Mouse (Mus musculus) forebrain, embryonic 11.5 days (tissue): ENCODE results near the gene Syne2. TPM values are rescaled to one million over a fixed set of nuclear protein-coding genes. Genes with fewer than 3 reads are reported as not detected.

Source experiments
- ATAC-seq: fragments of 200-750 bp; cut with Nextera tagmentation; replicated peaks from 2 replicates; pipeline ENCODE4 v1.8.0; 2017; ENCODE audit warnings: moderate TSS enrichment; ENCODE audit not compliant: low FRiP score
- DNase-seq: peaks from one replicate; pipeline ENCODE4 v3.0.0-alpha.2; 2017; ENCODE audit warnings: low spot score
- H3K27ac ChIP-seq: fragments of 300-500 bp; sonication (generic); 2 replicates; pipeline ENCODE4 v1.5.1; 2014; ENCODE audit warnings: low read depth, low read length
- H3K27me3 ChIP-seq: fragments of 300-500 bp; sonication (generic); 2 replicates; pipeline ENCODE4 v1.6.1; 2014; ENCODE audit warnings: mild to moderate bottlenecking, low read length, mixed read lengths; ENCODE audit not compliant: control insufficient read depth, insufficient read depth
- H3K36me3 ChIP-seq: fragments of 300-500 bp; sonication (generic); 2 replicates; pipeline ENCODE4 v1.6.1; 2014; ENCODE audit warnings: mild to moderate bottlenecking, low read length, moderate library complexity, mixed read lengths; ENCODE audit not compliant: control insufficient read depth, insufficient read depth
- H3K4me1 ChIP-seq: fragments of 300-500 bp; sonication (generic); replicated peaks from 2 replicates; pipeline ENCODE4 v1.6.1; 2014; ENCODE audit warnings: low read length, mixed read lengths; ENCODE audit not compliant: control insufficient read depth, insufficient read depth
- H3K4me2 ChIP-seq: fragments of 300-500 bp; sonication (generic); 2 replicates; pipeline ENCODE4 v1.6.1; 2014; ENCODE audit warnings: low read depth, mild to moderate bottlenecking, low read length, moderate library complexity, mixed read lengths; ENCODE audit not compliant: severe bottlenecking
- H3K4me3 ChIP-seq: fragments of 300-500 bp; sonication (generic); 2 replicates; pipeline ENCODE4 v1.5.1; 2014; ENCODE audit warnings: low read depth, low read length
- H3K9ac ChIP-seq: fragments of 300-500 bp; sonication (generic); 2 replicates; pipeline ENCODE4 v1.6.1; 2014; ENCODE audit warnings: low read length
- H3K9me3 ChIP-seq: fragments of 300-500 bp; sonication (generic); 2 replicates; pipeline ENCODE4 v1.6.1; 2016; ENCODE audit warnings: low read length, mixed read lengths; ENCODE audit not compliant: control insufficient read depth
- WGBS: fragments of 180-500 bp; shearing (Covaris S2); extraction: QIAGEN DNeasy Blood & Tissue Kit; methylation state at CpG from one replicate; pipeline ENCODE4 v1.1.7; 2014; 5-methylcytosine and 5-hydroxymethylcytosine counted together
- polyA plus RNA-seq: library from polyadenylated mRNA; unstranded; fragments of >200 nt; fragmentation: Nextera tagmentation; extraction: Ambion mirVana; gene quantifications from 2 replicates; pipeline ENCODE4 v1.2.1, GENCODE M21; 2014

The Syne2 gene
- polyA plus RNA-seq, 1 experiment from 2014 or later: 127 TPM

- H3K27ac ChIP-seq: no peak overlapping the region
- H3K9me3 ChIP-seq: no peaks in the 10 kb centered on the region
- H3K9ac ChIP-seq: no peak overlapping the region
- ATAC-seq: no peak
- no peaks in the 10 kb centered on the region for H3K27me3 ChIP-seq
- no peak for DNase-seq
- WGBS: 94% methylated on average over 24 of the region's 24 CpGs
- H3K4me2 ChIP-seq: no peak overlapping the region
- no peaks in the 10 kb centered on the region for H3K4me1 ChIP-seq
- no peak overlapping the region for H3K4me3 ChIP-seq
- peaks cover 9% of the 10 kb centered on the region; the same call in 1 of the 2 replicates for H3K36me3 ChIP-seq
Observed at GRCm38 (mm10) chr12:75966441-75967195, 148.7 kb downstream of the Syne2 start.

- Histone ChIP-seq H3K9me3 (no peaks in the 10 kb centered on the region), H3K4me3 (no peak overlapping the region), H3K27me3 (no peaks in the 10 kb centered on the region), H3K4me2 (no peak overlapping the region), H3K4me1 (no peaks in the 10 kb centered on the region), H3K27ac (no peak overlapping the region), H3K36me3 (no peaks in the 10 kb centered on the region; the same call in 1 of the 2 replicates), H3K9ac (no peak overlapping the region)
- ATAC-seq (no peak), DNase-seq (no peak)
- 91% methylated on average over 5 of the region's 5 CpGs for WGBS
Observed at GRCm38 (mm10) chr12:75979079-75979478, 161.1 kb downstream of the Syne2 start.

- no peak overlapping the region for H3K9ac ChIP-seq
- no peak overlapping the region for H3K4me2 ChIP-seq
- DNase-seq (no peak), ATAC-seq (no peak)
- H3K4me3 ChIP-seq: no peak overlapping the region
- no peak overlapping the region for H3K27ac ChIP-seq
- 68% methylated on average over 8 of the region's 8 CpGs for WGBS
- no peaks in the 10 kb centered on the region for H3K9me3 ChIP-seq
- no peaks in the 10 kb centered on the region; the same call in 1 of the 2 replicates for H3K36me3 ChIP-seq
- no peaks in the 10 kb centered on the region for H3K27me3 ChIP-seq
- H3K4me1 ChIP-seq: no peaks in the 10 kb centered on the region
Observed at GRCm38 (mm10) chr12:75983336-75983735, 165.4 kb downstream of the Syne2 start.

GRCm38 (mm10) chr12:75992226-75992858 lies 174.4 kb downstream of the Syne2 start:
- H3K9ac ChIP-seq: no peak overlapping the region
- no peak for ATAC-seq
- no peaks in the 10 kb centered on the region for H3K9me3 ChIP-seq
- DNase-seq: no peak
- peaks cover 15% of the 10 kb centered on the region for H3K36me3 ChIP-seq
- 80% methylated on average over 10 of the region's 10 CpGs for WGBS
- no peak overlapping the region for H3K4me3 ChIP-seq
- H3K4me2 ChIP-seq: no peak overlapping the region
- no peaks in the 10 kb centered on the region for H3K27me3 ChIP-seq
- H3K27ac ChIP-seq: no peak overlapping the region
- H3K4me1 ChIP-seq: no peaks in the 10 kb centered on the region

- Histone ChIP-seq H3K9ac (no peak overlapping the region), H3K9me3 (no peaks in the 10 kb centered on the region), H3K4me3 (no peak overlapping the region), H3K27ac (no peak overlapping the region), H3K36me3 (peaks cover 18% of the 10 kb centered on the region), H3K4me1 (no peaks in the 10 kb centered on the region), H3K27me3 (no peaks in the 10 kb centered on the region), H3K4me2 (no peak overlapping the region)
- WGBS: 94% methylated on average over 4 of the region's 4 CpGs
- ATAC-seq (no peak), DNase-seq (no peak)
Observed at GRCm38 (mm10) chr12:75992946-75993345, 175.0 kb downstream of the Syne2 start.

GRCm38 (mm10) chr12:75995086-75995485 lies 177.2 kb downstream of the Syne2 start:
- no peak overlapping the region for H3K9ac ChIP-seq
- no peaks in the 10 kb centered on the region for H3K9me3 ChIP-seq
- no peak overlapping the region for H3K4me3 ChIP-seq
- no peaks in the 10 kb centered on the region for H3K4me1 ChIP-seq
- H3K36me3 ChIP-seq: peaks cover 9% of the 10 kb centered on the region; the same call in 1 of the 2 replicates
- no peak for ATAC-seq
- H3K27me3 ChIP-seq: no peaks in the 10 kb centered on the region
- DNase-seq: no peak
- no peak overlapping the region for H3K4me2 ChIP-seq
- WGBS: 74% methylated on average over 2 of the region's 2 CpGs
- no peak overlapping the region for H3K27ac ChIP-seq

GRCm38 (mm10) chr12:75997547-75997946 lies 179.6 kb downstream of the Syne2 start:
- H3K27me3 ChIP-seq: no peaks in the 10 kb centered on the region
- no peak overlapping the region for H3K27ac ChIP-seq
- H3K9me3 ChIP-seq: no peaks in the 10 kb centered on the region
- no peak overlapping the region for H3K4me2 ChIP-seq
- peaks cover 5% of the 10 kb centered on the region; the same call in 1 of the 2 replicates for H3K36me3 ChIP-seq
- no peak for ATAC-seq
- H3K4me1 ChIP-seq: no peaks in the 10 kb centered on the region
- DNase-seq: no peak
- WGBS: 96% methylated on average over 5 of the region's 5 CpGs
- no peak overlapping the region for H3K9ac ChIP-seq
- no peak overlapping the region for H3K4me3 ChIP-seq

GRCm38 (mm10) chr12:75998416-75998815 lies 180.5 kb downstream of the Syne2 start:
- Histone ChIP-seq H3K4me2 (no peak overlapping the region), H3K36me3 (peaks cover 5% of the 10 kb centered on the region; the same call in 1 of the 2 replicates), H3K9me3 (no peaks in the 10 kb centered on the region)

More at GRCm38 (mm10) chr12:75998416-75998815, 180.5 kb downstream of the Syne2 start:
- no peak overlapping the region for H3K27ac ChIP-seq
- no peaks in the 10 kb centered on the region for H3K4me1 ChIP-seq
- H3K4me3 ChIP-seq: no peak overlapping the region
- no peak for DNase-seq
- H3K27me3 ChIP-seq: no peaks in the 10 kb centered on the region
- no peak overlapping the region for H3K9ac ChIP-seq
- no peak for ATAC-seq
- WGBS: 92% methylated on average over 2 of the region's 2 CpGs
